Mouse (Mus musculus) frontal cortex, postnatal 36 days (tissue): ENCODE results near the gene Gm17581.

ENCODE experiments used
- DNase-seq, 2 experiments: peaks; one replicate each; pipeline ENCODE4 v3.0.0; 2022; ENCODE audit warnings: low spot score in 2 of 2

Gm17581 gene

DNA sequence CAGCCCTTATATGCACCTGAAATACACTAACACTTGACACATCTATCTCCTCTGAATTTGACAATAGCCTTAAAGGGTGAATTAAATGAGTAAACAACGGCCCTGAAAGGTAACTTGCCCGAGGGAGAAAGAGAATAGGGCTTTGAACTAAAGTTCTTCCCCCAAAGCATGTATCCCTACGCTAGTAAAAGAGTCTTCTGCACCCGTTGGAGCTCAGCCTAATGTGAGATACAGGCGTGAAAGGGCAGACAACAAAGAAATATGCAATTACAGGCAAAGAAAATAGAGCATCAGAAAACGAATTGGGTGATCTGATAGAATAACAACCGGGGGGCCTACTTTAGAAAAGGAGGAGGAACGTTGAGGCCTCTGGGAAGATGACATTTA is 44.3 kb downstream of the Gm17581 start:
- DNase-seq, result no peak

DNA sequence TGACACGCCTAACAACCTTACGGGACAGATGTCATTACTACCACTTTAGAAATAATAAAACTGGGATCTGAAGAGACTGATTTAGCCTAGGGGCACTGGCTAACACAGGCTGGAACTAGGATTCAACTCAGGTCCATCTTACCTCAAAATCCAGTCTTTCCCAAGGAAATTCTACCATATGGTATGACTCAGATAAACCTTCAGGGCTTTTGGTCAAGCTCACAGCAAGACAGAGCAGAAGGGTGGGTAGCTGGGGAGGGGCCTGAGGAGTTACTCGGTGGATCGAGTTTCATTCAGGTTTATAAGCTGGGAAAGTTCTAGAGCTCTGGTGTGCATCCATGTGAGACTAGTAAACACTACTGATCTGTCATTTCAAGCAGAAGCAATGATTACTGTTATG is 46.5 kb downstream of the Gm17581 start:
- no peak for DNase-seq

DNA sequence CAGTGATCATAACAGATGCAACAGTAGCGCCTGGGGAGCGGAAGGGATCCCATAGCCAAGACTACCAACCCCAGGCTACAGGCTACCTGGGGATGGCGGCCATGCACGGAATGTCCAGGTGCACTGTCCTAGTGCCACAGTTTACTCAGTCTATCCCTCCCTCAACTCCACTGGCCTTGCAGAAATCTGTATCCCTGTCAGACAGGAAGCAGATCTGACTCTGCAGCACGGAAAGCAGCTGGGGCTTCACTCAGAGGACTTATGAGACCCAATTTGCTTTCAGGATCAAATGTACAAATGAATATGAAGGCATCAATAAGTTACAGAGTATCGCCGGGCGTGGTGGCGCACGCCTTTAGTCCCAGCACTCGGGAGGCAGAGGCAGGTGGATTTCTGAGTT is 47.9 kb downstream of the Gm17581 start:
- DNase-seq, result no peak

DNA sequence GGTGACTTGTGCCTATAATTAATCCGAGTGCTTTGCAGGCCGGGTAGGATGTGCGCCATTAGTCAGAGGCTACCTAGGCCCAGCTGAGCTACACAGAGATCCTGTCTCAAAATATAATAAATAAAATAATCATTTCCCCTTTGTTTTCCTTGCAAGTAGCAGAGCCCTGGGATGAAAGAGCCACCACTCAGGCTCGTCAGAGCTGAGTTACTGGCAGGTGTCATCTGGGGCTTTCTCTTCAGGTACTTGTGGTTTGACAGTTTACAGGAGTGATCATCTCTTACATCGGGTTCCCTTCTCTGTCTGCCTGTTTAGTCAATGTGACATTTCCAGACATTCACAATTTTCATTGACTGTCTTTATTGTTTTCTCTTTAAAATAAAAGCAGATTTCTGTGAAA is 49.1 kb downstream of the Gm17581 start:
- no peak for DNase-seq
